Mouse (Mus musculus): Measurements from ENCODE around the gene Slc15a5.

Gene Slc15a5

GRCm38 (mm10) chr6:138079816-138080215 lies at the start of gene Slc15a5:
TSS of gene Slc15a5 (minus strand) at chr6:138079916.
- no peak for DNase-seq (ENCODE audit: low spot score)

- DNase-seq (ENCODE audit: low spot score) = no peak
Observed at GRCm38 (mm10) chr6:138128392-138129335, 48.9 kb upstream of the Slc15a5 start.

- DNase-seq (ENCODE audit: low spot score) = no peak
Observed at GRCm38 (mm10) chr6:138117496-138117895, 37.8 kb upstream of the Slc15a5 start.

GRCm38 (mm10) chr6:138104559-138104958 lies 24.8 kb upstream of the Slc15a5 start:
- no peak for DNase-seq (ENCODE audit: low spot score)

DNA sequence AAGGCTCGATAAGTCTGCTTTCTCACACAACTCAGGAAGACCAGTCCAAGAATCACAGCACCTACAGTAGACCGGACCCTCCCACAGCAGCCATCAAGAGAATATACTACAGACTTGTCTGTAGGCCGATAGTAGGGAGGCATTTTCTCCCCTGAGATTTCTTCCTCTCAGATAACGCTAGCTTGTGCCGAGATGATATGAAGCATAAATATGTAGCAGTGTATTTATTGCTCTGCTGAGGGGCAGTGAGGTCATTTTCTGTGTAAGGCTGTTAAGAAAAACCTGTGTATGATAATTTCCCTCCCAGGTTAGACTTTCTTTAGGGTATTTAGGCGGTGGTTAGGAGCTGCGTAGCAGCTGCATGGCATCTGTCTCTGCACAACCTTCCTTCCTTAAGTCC lies 23.2 kb upstream of the Slc15a5 start:
- no peak for DNase-seq (ENCODE audit: low spot score)

- DNase-seq (ENCODE audit: low spot score) = no peak
Observed at GRCm38 (mm10) chr6:138101843-138102242, 22.1 kb upstream of the Slc15a5 start.

- no peak for DNase-seq (ENCODE audit: low spot score)
Observed at GRCm38 (mm10) chr6:138099646-138100045, 19.9 kb upstream of the Slc15a5 start.

DNA sequence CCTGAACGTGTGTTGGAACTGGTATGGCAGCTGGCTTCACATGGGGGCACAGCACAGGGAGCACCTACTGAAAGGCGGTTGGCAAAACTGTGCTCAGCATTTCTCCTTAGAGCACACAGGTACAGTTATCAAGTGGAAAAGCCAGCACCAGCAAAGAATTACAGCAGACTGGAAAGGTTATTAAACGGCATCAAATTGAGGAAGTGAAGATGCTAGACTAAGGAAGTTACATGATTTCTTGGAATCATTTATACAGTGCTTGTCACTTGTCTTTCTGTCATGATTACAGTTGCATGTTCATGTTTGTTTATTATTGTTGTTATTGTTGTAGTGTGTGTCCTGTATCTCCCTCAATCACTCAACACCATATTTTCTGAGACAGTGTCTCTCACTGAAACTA lies 15.3 kb upstream of the Slc15a5 start:
- no peak for DNase-seq (ENCODE audit: low spot score)

DNA sequence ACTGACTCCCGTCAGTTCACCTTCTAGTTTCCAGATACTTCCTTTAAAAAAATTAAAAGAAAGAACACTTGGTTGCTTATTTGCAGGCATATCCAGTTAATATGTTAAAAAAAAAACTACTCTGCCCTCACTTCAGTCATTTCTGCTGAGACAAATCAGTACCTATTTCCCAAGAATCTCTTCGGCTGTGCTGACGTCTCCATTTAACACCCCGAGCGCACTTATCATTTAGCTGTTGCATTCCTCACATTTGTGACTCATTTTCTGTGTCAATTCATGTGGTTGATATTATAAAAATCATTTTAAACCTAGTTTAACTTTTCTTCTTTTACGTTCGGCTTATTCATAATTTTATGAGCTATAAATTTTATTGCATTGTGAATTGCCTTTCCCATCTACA lies 12.7 kb upstream of the Slc15a5 start:
- DNase-seq (ENCODE audit: low spot score) = no peak

DNA sequence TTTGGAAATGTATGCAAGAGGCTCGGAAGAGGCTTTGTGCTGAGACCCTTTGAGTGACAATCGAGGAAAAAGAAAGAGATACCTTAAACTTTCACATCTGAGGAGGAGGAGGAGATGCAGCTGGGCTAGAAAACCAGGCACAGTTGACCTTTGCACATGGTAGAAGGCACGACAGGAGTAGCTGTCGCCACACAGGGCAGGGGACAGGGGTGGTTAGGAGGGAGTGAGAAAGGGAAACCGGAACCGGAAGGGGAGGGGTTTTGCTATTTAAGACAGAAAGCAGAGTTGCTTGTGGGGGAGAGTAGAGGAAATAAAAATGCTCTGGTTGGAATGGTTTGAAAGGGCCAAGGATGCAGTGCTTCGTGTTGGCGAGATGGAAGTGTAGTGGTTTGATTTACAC lies 9.4 kb upstream of the Slc15a5 start:
- DNase-seq (ENCODE audit: low spot score) = no peak

- DNase-seq (ENCODE audit: low spot score) = peak; percentile 74
Observed at GRCm38 (mm10) chr6:138086421-138086820, 6.7 kb upstream of the Slc15a5 start.

GRCm38 (mm10) chr6:138080778-138081549 lies 1.2 kb upstream of the Slc15a5 start:
- DNase-seq (ENCODE audit: low spot score) = no peak

DNA sequence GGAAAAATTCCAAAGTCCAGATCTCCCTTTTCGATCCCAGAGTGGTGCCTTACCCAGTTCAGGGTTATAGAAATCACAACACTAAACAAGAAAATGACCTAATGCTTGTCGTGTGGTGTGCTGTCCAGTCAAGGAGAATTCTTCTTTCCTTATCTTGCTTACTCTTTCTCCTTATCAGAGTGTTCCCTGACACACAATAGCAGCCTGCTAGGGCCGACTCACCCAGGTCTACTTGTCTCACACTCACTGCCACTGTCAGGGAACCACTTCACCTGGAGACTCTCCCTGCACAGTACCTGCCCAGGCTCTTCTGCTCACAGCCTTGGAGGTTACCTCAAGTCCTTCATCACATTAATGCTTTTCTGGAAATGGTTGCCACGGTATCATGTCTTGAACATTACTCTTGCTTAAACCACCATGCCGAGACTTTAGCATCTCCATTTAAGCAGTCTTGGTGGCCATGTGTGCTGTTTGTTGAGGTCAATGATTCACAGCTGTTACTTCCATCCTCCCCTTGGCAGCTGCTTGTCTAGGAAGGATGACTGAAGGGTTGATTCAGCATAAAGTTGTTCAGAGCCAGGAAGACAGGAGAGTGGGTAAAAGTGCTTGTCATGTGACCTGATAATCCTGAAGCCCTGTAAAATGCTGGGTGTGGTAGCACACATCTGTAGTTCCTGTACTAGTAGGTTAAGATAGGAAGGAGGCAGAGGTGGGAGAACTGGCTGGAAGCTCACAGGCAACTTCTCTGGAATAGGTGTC lies 1.9 kb downstream of the Slc15a5 start:
- no peak for DNase-seq (ENCODE audit: low spot score)

- DNase-seq (ENCODE audit: low spot score) = peak; percentile 8
Observed at GRCm38 (mm10) chr6:138075723-138076122, 4.0 kb downstream of the Slc15a5 start.

- no peak for DNase-seq (ENCODE audit: low spot score)
Observed at GRCm38 (mm10) chr6:138073540-138073939, 6.2 kb downstream of the Slc15a5 start.

GRCm38 (mm10) chr6:138072963-138073339 lies 6.8 kb downstream of the Slc15a5 start:
- DNase-seq (ENCODE audit: low spot score) = no peak

DNA sequence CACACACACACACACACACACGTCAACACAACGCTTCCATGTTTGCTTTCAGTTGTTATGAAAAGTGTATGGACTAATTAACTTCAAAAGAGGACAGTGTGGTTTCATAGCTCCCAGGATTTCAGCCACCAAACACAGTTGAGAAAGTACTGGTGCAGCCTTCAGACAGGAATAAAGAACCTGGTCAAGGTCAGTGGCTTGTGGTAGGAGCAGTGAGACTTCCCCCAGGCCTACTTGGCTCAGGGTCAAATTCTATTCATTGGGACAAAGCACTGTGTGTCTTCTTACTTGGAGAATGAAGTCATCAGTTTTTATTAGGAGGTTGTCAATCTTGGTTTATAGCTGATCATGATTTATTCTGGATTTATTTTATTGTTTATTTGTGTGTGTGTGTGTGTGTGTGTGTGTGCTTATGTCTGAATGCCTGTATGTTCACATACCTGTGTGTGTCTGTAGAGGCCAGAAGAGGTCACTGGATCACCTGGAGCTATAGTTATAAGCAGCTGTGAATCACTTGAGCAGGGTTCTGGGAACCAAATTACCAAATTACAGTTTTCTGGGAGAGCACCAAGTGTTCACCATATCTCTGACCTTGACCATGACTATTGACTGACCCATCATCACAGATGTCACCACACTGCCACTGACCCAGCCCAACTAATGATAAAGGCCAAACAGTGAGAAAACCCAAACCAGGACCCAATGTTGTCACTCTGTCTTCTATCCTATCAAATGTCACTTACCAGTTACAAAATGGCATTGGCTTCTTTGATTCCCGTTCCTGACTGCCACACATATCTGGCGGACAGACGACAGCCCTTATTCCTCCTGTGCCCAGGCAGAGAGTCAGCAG lies 7.4 kb downstream of the Slc15a5 start:
- DNase-seq (ENCODE audit: low spot score) = no peak

- peak; percentile 2 for DNase-seq (ENCODE audit: low spot score)
Observed at GRCm38 (mm10) chr6:138071505-138072107, 8.1 kb downstream of the Slc15a5 start.

DNA sequence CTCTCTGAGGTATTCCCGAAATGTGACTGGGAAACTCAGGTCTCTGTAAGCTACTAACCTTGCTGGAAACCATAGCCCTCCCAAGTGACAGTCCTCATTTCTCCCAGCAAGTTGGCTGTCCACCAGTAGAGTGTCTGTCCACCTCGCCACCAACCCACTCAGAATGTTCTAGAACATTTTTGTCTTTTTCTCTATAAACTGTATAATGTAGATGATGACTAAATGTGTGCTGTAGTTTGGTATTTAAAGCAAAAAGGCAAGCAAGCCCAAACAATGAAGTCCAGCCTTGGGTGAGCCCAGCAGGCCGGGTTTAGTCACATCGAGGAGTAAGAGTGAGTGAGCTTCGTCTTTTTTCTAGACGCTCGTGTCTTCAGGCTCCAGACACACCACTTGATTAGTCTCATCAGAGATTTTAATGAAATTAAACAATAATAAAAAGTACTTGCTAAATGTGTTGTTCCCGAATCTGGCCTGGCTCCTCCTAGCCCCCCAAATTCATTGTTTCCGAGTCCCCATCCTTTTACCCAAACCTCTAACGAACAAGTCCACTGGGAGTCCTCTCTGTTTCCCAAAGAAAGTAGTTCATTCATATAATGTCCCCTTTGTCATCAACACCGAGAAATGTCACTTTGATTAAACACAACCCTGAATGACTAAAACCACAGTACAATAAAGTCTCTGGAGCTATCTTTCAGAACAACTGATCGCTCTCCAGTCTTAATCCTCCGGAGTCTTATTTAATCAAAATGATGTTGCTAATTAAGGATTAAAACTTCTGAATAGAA lies 8.8 kb downstream of the Slc15a5 start:
- no peak for DNase-seq (ENCODE audit: low spot score)

- DNase-seq (ENCODE audit: low spot score) = no peak
Observed at GRCm38 (mm10) chr6:138069921-138070320, 9.8 kb downstream of the Slc15a5 start.

All from lung, postnatal 25 days (tissue).